Mouse (Mus musculus): ENCODE results near the gene Mcpt2.

- TF ChIP-seq CTCF (IDR thresholded peaks at IDR 0.05; ENCODE audit: borderline replicate concordance, insufficient read depth, low read depth, low read length) (no peak), POLR2A (IDR thresholded peaks at IDR 0.05; ENCODE audit: borderline replicate concordance, insufficient read depth, low read length) (no peak)
These were observed 15.9 kb downstream of the Mcpt2 start for GRCm38 (mm10) chr14:56057722-56058121.

Measured in cerebellum, adult 2 months (tissue).